Mouse (Mus musculus) left cerebral cortex, adult 2 months (tissue): ENCODE measurements around the gene Tmem43. TPM values are rescaled to one million over a fixed set of nuclear protein-coding genes. Genes with fewer than 3 reads are reported as not detected.

ENCODE experiments used
- DNase-seq, 2 experiments: peaks; one replicate each; pipeline ENCODE4 v3.0.0; 2021 to 2022; ENCODE audit warnings: low spot score in 2 of 2, mixed read lengths in 1 of 2; ENCODE audit errors: extremely low spot score in 1 of 2
- H3K27ac ChIP-seq: fragments of 200-600 bp; 2 replicates; pipeline ENCODE4 v1.8.1; 2022
- H3K4me3 ChIP-seq: fragments of 200-600 bp; 2 replicates; pipeline ENCODE4 v1.8.1; 2022
- CTCF ChIP-seq: fragments of 200-600 bp; IDR thresholded peaks from 2 replicates; pipeline ENCODE4 v1.8.1; 2022; ENCODE audit warnings: antibody characterized with exemption, mild to moderate bottlenecking, moderate library complexity
- intact Hi-C: fragments of 180-260 bp; cut with DNase I; formaldehyde crosslinking; loops from one replicate; pipeline ENCODE4 v1.15.1; 2025
- total RNA-seq, 2 experiments: library from RNA; stranded (reverse); gene quantifications; 2 replicates each; pipeline ENCODE4 v1.2.3; 2021

Tmem43 gene
- total RNA-seq, 2 experiments from 2014 or later: 29.3 to 30.0 TPM

GRCm38 (mm10) chr6:91536047-91536765 is 62.7 kb downstream of the Tmem43 start:
- Histone ChIP-seq H3K4me3 (no peak overlapping the region), H3K27ac (no peak overlapping the region)
- no peak for DNase-seq
- intact Hi-C loops: no loop called here
- no peak for TF ChIP-seq CTCF

Other genes with a start within 250 kb of the Tmem43 start
- 10 to 100 TPM in 1 of 2 experiments, 1 to 10 TPM in 1; 9.8 to 16.0 TPM for gene Wnt7a, start 62.3 kb upstream of the Tmem43 start, total RNA-seq
- 10 to 100 TPM; 20.8 to 21.2 TPM for gene Chchd4, start 157 bp upstream of the Tmem43 start, total RNA-seq
- gene Xpc, start 42.2 kb downstream of the Tmem43 start, total RNA-seq: 10 to 100 TPM; 12.9 to 13.2 TPM
- 10 to 100 TPM; 35.0 to 40.6 TPM for gene Lsm3, start 42.2 kb downstream of the Tmem43 start, total RNA-seq
- gene Slc6a6, start 210.3 kb downstream of the Tmem43 start, total RNA-seq: 100 to 1,000 TPM; 127 to 147 TPM